8 mouse cellular contexts compared by ENCODE assay signal in the genomic region with DNA sequence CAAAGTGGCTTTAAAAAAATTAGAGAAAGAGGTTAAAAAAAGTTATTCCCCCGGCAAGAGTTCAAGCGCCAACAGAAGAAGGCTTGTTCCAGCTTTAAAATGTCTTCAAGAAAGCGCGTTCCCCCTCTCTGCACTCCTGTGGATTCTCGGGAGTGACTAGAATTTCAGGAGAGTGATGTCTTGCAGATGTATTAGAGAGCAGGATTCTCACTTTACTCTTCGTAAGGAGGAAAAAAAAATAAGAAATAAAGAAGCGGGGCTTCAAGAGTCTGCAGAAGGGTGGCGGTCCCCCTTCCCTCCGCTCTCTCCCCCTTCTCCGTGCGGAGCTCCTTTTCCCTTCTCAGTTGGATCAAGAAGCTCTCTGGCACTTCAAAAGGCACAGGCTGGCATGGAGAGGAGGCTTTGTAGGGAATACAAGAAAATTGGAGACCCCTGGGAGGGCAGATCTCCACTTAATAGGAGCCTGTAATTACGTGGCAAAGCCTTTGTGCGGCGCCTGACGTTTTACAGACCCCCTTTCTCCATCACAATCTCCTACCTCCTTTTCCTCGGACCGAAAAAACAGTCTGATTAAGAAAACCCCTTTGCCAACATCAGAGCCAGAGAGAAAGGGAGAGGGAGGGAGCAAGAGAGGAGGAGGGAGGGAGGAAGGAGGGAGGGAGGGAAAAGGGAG. TPM values are rescaled to one million over a fixed set of nuclear protein-coding genes. Genes with fewer than 3 reads are reported as not detected.
DNase-seq lines count a peak whose midpoint lies in the region; ATAC-seq lines count a peak whose summit lies in the region.

A gene (minus strand): TSS at position 610 of the 673 bp plus-strand sequence.

- WGBS in forebrain, embryonic 16.5 days: under 1% methylated on average over 17 of the region's 17 CpGs
- 2% methylated on average over 17 of the region's 17 CpGs for WGBS in liver, embryonic 16.5 days (ENCODE audit: insufficient replicate concordance)

- peaks cover 49% of the 10 kb centered on the region for H3K4me1 ChIP-seq in forebrain, embryonic 16.5 days (replicated peaks; ENCODE audit: control insufficient read depth, insufficient read depth, low read length)
- no peaks in the 10 kb centered on the region; the same call in 1 of the 2 replicates for H3K4me1 ChIP-seq in liver, embryonic 16.5 days (ENCODE audit: control insufficient read depth, low read depth, low read length)

- peak within 1 kb of the TSS; percentile 65 for H3K9ac ChIP-seq in forebrain, embryonic 16.5 days (replicated peaks; ENCODE audit: low read depth, low read length)
- H3K9ac ChIP-seq in liver, embryonic 16.5 days (ENCODE audit: low read depth, low read length): no peak within 1 kb of the TSS

- H3K27me3 ChIP-seq in forebrain, embryonic 16.5 days (replicated peaks; ENCODE audit: control insufficient read depth, insufficient read depth, low read length): peaks cover 27% of the 10 kb centered on the region
- H3K27me3 ChIP-seq in liver, embryonic 16.5 days (ENCODE audit: control insufficient read depth, insufficient read depth, low read depth, low read length): peaks cover 68% of the 10 kb centered on the region

- H3K4me3 ChIP-seq in forebrain, embryonic 16.5 days (replicated peaks; ENCODE audit: low read length): peak within 1 kb of the TSS; percentile 52
- peak within 1 kb of the TSS; percentile 43 for H3K4me3 ChIP-seq in liver, embryonic 16.5 days (ENCODE audit: low read depth, low read length)

- DNase-seq in adrenal gland, postnatal 10 days: no peak
- DNase-seq in adrenal gland, adult 8-10 months: no peak
- peak; percentile 43 for DNase-seq in ES-CJ7 (ENCODE audit: low read depth, low spot score)
- DNase-seq in heart, postnatal 4 days: peak; percentile 31
- DNase-seq in yolk sac, embryonic 10.5 days (ENCODE audit: low spot score): peak; percentile 25
- DNase-seq in right cerebral cortex, adult 18-20 months: no peak

- ATAC-seq in forebrain, embryonic 16.5 days: peak; percentile 74
- ATAC-seq in liver, embryonic 16.5 days (ENCODE audit: low read depth): no peak

- no peak within 1 kb of the TSS for H3K27ac ChIP-seq in forebrain, embryonic 16.5 days (ENCODE audit: low read length)
- H3K27ac ChIP-seq in liver, embryonic 16.5 days (ENCODE audit: low read length): no peak within 1 kb of the TSS

- H3K4me2 ChIP-seq in forebrain, embryonic 16.5 days (ENCODE audit: low read length): peak within 1 kb of the TSS; percentile 96
- H3K4me2 ChIP-seq in liver, embryonic 16.5 days (ENCODE audit: low read depth, low read length): peak within 1 kb of the TSS; percentile 53

- no peaks in the 10 kb centered on the region for H3K36me3 ChIP-seq in forebrain, embryonic 16.5 days (ENCODE audit: control insufficient read depth, insufficient read depth)
- no peaks in the 10 kb centered on the region for H3K36me3 ChIP-seq in liver, embryonic 16.5 days (ENCODE audit: control insufficient read depth, insufficient read depth)

- H3K9me3 ChIP-seq in forebrain, embryonic 16.5 days (ENCODE audit: control insufficient read depth, low read length): no peaks in the 10 kb centered on the region
- H3K9me3 ChIP-seq in liver, embryonic 16.5 days (replicated peaks; ENCODE audit: control insufficient read depth, low read length): no peaks in the 10 kb centered on the region

RNA-seq across cellular contexts. Expression of the gene that starts here (rescaled TPM):
- 10 to 100 TPM; 14.2 to 22.1 TPM for total RNA-seq in adrenal gland, postnatal 10 days (2021)
- 10 to 100 TPM in 1 of 4 experiments, 1 to 10 TPM in 3; 6.5 to 13.1 (median 8.4) TPM for total RNA-seq in adrenal gland, adult 8-10 months (2022)
- 3.4 and 6.3 TPM in 2 replicates for polyA plus RNA-seq in forebrain, embryonic 16.5 days (2015; fragmentation: Nextera tagmentation; extraction: Ambion mirVana)
- 10 to 100 TPM; 32.7 to 34.2 TPM for total RNA-seq in heart, postnatal 4 days (2021)
- polyA plus RNA-seq in liver, embryonic 16.5 days (2015; fragmentation: Nextera tagmentation; extraction: Ambion mirVana): 0.25 and 0.28 TPM in 2 replicates

Comparison
In these comparisons a context has a peak if more than half of its experiments do, and no peak if none do; other contexts are left out.
1. DNase-seq: peak in ES-CJ7 (single experiment), heart, postnatal 4 days (single experiment) and yolk sac, embryonic 10.5 days (single experiment); none in adrenal gland, postnatal 10 days (single experiment), adrenal gland, adult 8-10 months (single experiment) and right cerebral cortex, adult 18-20 months (single experiment).